Mouse (Mus musculus) CH12.LX (cell line): Measurements from ENCODE around the gene Eif4e1b.

Experiments
- CHD1 ChIP-seq: IDR thresholded peaks from 2 replicates; pipeline ENCODE4 v1.6.1; 2012; ENCODE audit warnings: low read depth, low read length, improper control_type of control experiment, inconsistent platforms
- CHD2 ChIP-seq: IDR thresholded peaks from 2 replicates; pipeline ENCODE4 v1.6.1; 2011; ENCODE audit warnings: low read length, improper control_type of control experiment
- CTCF ChIP-seq, 2 experiments: IDR thresholded peaks in 1 of 2; conservative IDR thresholded peaks in 1 of 2; 2 replicates each; pipeline ENCODE4 v1.5.1; 2011 to 2012; ENCODE audit warnings: low read depth in 2 of 2, low read length in 2 of 2, improper control_type of control experiment in 1 of 2, inconsistent platforms in 1 of 2, mild to moderate bottlenecking in 1 of 2, moderate library complexity in 1 of 2
- E2F4 ChIP-seq: IDR thresholded peaks from 2 replicates; pipeline ENCODE4 v1.6.1; 2011; ENCODE audit warnings: low read depth, low read length, improper control_type of control experiment; ENCODE audit not compliant: insufficient replicate concordance
- ETS1 ChIP-seq: conservative IDR thresholded peaks from 2 replicates; pipeline ENCODE4 v1.6.1; 2012; ENCODE audit warnings: low read depth, mild to moderate bottlenecking, inconsistent platforms, low read length, improper control_type of control experiment, moderate library complexity
- GABPA ChIP-seq: IDR thresholded peaks from 2 replicates; pipeline ENCODE4 v1.6.1; 2012; ENCODE audit warnings: low read depth, low read length, improper control_type of control experiment, inconsistent platforms; ENCODE audit not compliant: insufficient replicate concordance
- MAFK ChIP-seq: IDR thresholded peaks from 2 replicates; pipeline ENCODE4 v1.6.1; 2011; ENCODE audit warnings: low read length, improper control_type of control experiment; ENCODE audit not compliant: insufficient replicate concordance
- MAX ChIP-seq: IDR thresholded peaks from 2 replicates; pipeline ENCODE4 v1.6.1; 2011; ENCODE audit warnings: low read length, improper control_type of control experiment
- POLR2A ChIP-seq: IDR thresholded peaks from 2 replicates; pipeline ENCODE4 v1.6.1; 2011; ENCODE audit warnings: low read depth, mild to moderate bottlenecking, improper control_type of control experiment, low read length
- POLR2AphosphoS2 ChIP-seq: IDR thresholded peaks from 2 replicates; pipeline ENCODE4 v1.6.1; 2011; ENCODE audit warnings: low read depth, low read length, improper control_type of control experiment
- SMC3 ChIP-seq: IDR thresholded peaks from 2 replicates; pipeline ENCODE4 v1.6.1; 2011; ENCODE audit warnings: low read depth, low read length, improper control_type of control experiment
- TBP ChIP-seq: conservative IDR thresholded peaks from 2 replicates; pipeline ENCODE4 v1.6.1; 2011; ENCODE audit warnings: low read depth, low read length, improper control_type of control experiment
- ZC3H11A ChIP-seq: IDR thresholded peaks from 2 replicates; pipeline ENCODE4 v1.6.1; 2012; ENCODE audit warnings: low read depth, mild to moderate bottlenecking, inconsistent platforms, low read length, improper control_type of control experiment
- ZKSCAN1 ChIP-seq: IDR thresholded peaks from 2 replicates; pipeline ENCODE4 v1.6.1; 2012; ENCODE audit warnings: low read depth, inconsistent platforms, low read length, improper control_type of control experiment, borderline replicate concordance

DNA sequence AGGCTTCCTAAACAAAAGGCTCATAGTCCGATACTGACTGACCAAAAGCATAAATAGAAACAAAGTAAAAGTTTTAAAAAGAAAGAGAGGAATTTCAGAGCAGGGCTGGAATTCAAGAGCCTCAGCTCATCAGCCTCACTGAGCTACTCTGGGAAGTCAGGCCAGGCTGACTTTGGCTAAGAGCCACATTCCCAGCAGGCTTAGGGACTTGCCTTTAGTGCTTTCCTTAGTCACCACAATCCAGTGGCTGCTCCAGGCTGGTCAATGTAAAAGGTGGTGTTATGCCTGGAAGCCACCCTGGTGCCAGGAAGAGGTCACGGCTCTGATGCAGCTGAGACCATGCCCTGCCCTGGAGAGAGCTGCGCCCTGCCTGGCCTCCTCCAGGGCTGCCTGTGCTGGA is 3.2 kb upstream of the Eif4e1b start:
- no peak for TF ChIP-seq E2F4
- TF ChIP-seq GABPA: no peak
- no peak for TF ChIP-seq TBP
- TF ChIP-seq CHD2: no peak
- no peak for TF ChIP-seq MAX
- no peak for TF ChIP-seq MAFK
- TF ChIP-seq POLR2A: no peak
- TF ChIP-seq ETS1: no peak
- TF ChIP-seq POLR2AphosphoS2: no peak
- TF ChIP-seq CTCF (conservative IDR thresholded peaks at IDR 0.05 in 1 of 2, IDR thresholded peaks at IDR 0.05 in 1 of 2; ENCODE audit: low read depth in 2 of 2, low read length in 2 of 2): no peak
- TF ChIP-seq ZC3H11A: no peak
- no peak for TF ChIP-seq CHD1
- TF ChIP-seq SMC3: no peak
- TF ChIP-seq ZKSCAN1: no peak
